Mouse (Mus musculus): ENCODE measurements around the gene Ocm. TPM values are rescaled to one million over a fixed set of nuclear protein-coding genes. Genes with fewer than 3 reads are reported as not detected.

Ocm gene
- polyA plus RNA-seq, 1 experiment from 2014 or later = 0.59 TPM

DNA sequence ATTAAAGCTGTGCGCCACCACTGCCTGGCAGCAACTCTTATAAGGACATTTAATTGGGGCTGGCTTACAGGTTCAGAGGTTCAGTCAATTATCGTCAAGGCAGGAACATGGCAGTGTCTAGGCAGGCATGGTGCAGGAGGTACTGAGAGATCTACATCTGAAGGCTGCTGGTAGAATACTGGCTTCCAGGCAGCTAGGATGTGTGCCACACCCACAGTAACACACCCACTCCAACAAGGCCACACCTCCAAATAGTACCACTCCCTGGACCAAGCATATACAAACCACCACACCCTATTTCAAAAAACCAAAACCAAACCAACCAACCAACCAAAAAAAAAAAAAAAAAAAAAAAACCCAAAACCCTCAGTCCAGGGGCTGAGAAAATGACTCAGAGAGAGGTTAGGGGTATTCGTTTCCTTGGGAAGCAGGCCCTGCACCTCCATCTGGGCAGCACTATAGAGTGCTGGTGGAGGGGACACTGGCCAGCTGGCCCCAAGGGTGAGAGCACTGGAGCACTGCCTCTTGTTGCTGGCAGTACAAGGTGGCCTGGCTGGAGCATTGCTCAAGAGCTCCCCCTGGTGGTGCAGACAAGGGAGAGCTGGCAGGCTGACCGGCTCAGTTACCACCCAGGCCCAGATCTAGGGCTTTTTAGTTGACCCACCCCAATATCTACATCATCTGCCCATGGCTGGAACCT is 51.4 kb downstream of the Ocm start:
- peak; percentile 20; the same call in 1 of the 2 replicates for ATAC-seq
- Histone ChIP-seq H3K9ac (ENCODE audit: low read depth, low read length) (no peak overlapping the region), H3K4me1 (ENCODE audit: control insufficient read depth, insufficient read depth, low read depth, low read length) (no peaks in the 10 kb centered on the region), H3K27me3 (replicated peaks; ENCODE audit: control insufficient read depth, insufficient read depth, low read length) (no peaks in the 10 kb centered on the region), H3K4me3 (ENCODE audit: low read length) (no peak overlapping the region), H3K4me2 (ENCODE audit: low read length) (no peak overlapping the region), H3K27ac (ENCODE audit: low read depth, low read length) (no peak overlapping the region), H3K9me3 (ENCODE audit: control insufficient read depth, low read length) (no peaks in the 10 kb centered on the region), H3K36me3 (ENCODE audit: control insufficient read depth, insufficient read depth, low read length) (no peaks in the 10 kb centered on the region)
- 51% methylated on average over 4 of the region's 4 CpGs for WGBS

DNA sequence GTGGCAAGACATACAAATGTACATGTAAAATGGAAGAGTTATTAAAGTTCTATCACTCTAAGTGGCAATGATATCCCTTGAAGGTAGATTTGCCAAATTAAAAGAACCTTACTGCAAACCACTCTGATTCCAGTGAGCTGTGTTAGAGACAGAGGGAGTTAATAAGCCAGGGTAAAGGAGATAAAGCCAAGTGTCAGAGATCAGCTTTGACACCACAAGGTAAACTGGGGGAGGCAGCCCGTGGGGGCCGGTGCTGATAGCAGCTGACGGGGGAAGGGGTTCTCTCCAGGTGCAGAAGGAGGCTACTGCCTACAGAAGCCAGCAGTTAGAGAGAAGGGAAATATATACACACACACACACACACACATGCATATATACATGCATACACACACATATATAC is 53.8 kb downstream of the Ocm start:
- Histone ChIP-seq H3K9me3 (ENCODE audit: control insufficient read depth, low read length) (no peaks in the 10 kb centered on the region), H3K27ac (ENCODE audit: low read depth, low read length) (no peak overlapping the region), H3K4me2 (ENCODE audit: low read length) (no peak overlapping the region), H3K36me3 (ENCODE audit: control insufficient read depth, insufficient read depth, low read length) (no peaks in the 10 kb centered on the region), H3K4me1 (ENCODE audit: control insufficient read depth, insufficient read depth, low read depth, low read length) (no peaks in the 10 kb centered on the region), H3K9ac (ENCODE audit: low read depth, low read length) (no peak overlapping the region), H3K27me3 (replicated peaks; ENCODE audit: control insufficient read depth, insufficient read depth, low read length) (no peaks in the 10 kb centered on the region), H3K4me3 (ENCODE audit: low read length) (no peak overlapping the region)
- no peak for ATAC-seq
- WGBS = 69% methylated on average over 3 of the region's 3 CpGs

Other genes with a start within 250 kb of the Ocm start
- gene Eif2ak1, start 208.9 kb downstream of the Ocm start, polyA plus RNA-seq (2015; fragmentation: Nextera tagmentation; extraction: Ambion mirVana) = 44.6 and 47.9 TPM in 2 replicates
- gene Ankrd61, start 129.0 kb downstream of the Ocm start, polyA plus RNA-seq (2015; fragmentation: Nextera tagmentation; extraction: Ambion mirVana) = 0.22 and 0.41 TPM in 2 replicates
- gene Aimp2, start 116.8 kb downstream of the Ocm start, polyA plus RNA-seq (2015; fragmentation: Nextera tagmentation; extraction: Ambion mirVana) = 92.4 and 94.6 TPM in 2 replicates
- 24.0 and 25.9 TPM in 2 replicates for gene Pms2, start 116.7 kb downstream of the Ocm start, polyA plus RNA-seq (2015; fragmentation: Nextera tagmentation; extraction: Ambion mirVana)
- gene Gm42421, start 98.5 kb downstream of the Ocm start, polyA plus RNA-seq (2015; fragmentation: Nextera tagmentation; extraction: Ambion mirVana) = 1.9 and 2.3 TPM in 2 replicates
- 5.4 and 6.2 TPM in 2 replicates for gene Rsph10b, start 93.6 kb downstream of the Ocm start, polyA plus RNA-seq (2015; fragmentation: Nextera tagmentation; extraction: Ambion mirVana)
- 73.6 and 78.4 TPM in 2 replicates for gene Ccz1, start 11.8 kb downstream of the Ocm start, polyA plus RNA-seq (2015; fragmentation: Nextera tagmentation; extraction: Ambion mirVana)
- gene Lmtk2, start 73.8 kb upstream of the Ocm start, polyA plus RNA-seq (2015; fragmentation: Nextera tagmentation; extraction: Ambion mirVana) = 9.1 TPM in 2 replicates
- 0.07 and 0.09 TPM in 2 replicates for gene Bhlha15, start 163.6 kb upstream of the Ocm start, polyA plus RNA-seq (2015; fragmentation: Nextera tagmentation; extraction: Ambion mirVana)
- gene Tecpr1, start 196.9 kb upstream of the Ocm start, polyA plus RNA-seq (2015; fragmentation: Nextera tagmentation; extraction: Ambion mirVana) = 41.8 and 45.8 TPM in 2 replicates
- gene Bri3, start 217.8 kb upstream of the Ocm start, polyA plus RNA-seq (2015; fragmentation: Nextera tagmentation; extraction: Ambion mirVana) = 80.7 and 90.7 TPM in 2 replicates

Measured in hindbrain, embryonic 16.5 days (tissue).